Mouse (Mus musculus): ENCODE results near the gene Cep70. TPM values are rescaled to one million over a fixed set of nuclear protein-coding genes. Genes with fewer than 3 reads are reported as not detected.

Gene Cep70
- 53.6 and 54.9 TPM in 2 replicates for polyA plus RNA-seq (2016; fragmentation: Nextera tagmentation; extraction: Ambion mirVana)

GRCm38 (mm10) chr9:99243190-99243894 lies at the start of gene Cep70:
Gene Cep70, plus strand, starts transcription at chr9:99243367.
- Histone ChIP-seq H3K36me3 (peaks cover 3% of the 10 kb centered on the region; the same call in 1 of the 2 replicates), H3K9ac (peak within 1 kb of the TSS; percentile 74), H3K27me3 (replicated peaks) (no peaks in the 10 kb centered on the region), H3K4me3 (peak within 1 kb of the TSS; percentile 80), H3K27ac (peak within 1 kb of the TSS; percentile 62), H3K4me1 (no peaks in the 10 kb centered on the region), H3K4me2 (replicated peaks) (peak within 1 kb of the TSS; percentile 67), H3K9me3 (no peaks in the 10 kb centered on the region)
- WGBS, result under 1% methylated on average over 66 of the region's 66 CpGs
- peak; percentile 93 for ATAC-seq (ENCODE audit: low FRiP score, low read depth)

GRCm38 (mm10) chr9:99212643-99213042 lies 30.5 kb upstream of the Cep70 start:
- WGBS, result 85% methylated on average over 2 of the region's 2 CpGs
- no peak overlapping the region for H3K4me2 ChIP-seq (replicated peaks)
- H3K9me3 ChIP-seq, result no peaks in the 10 kb centered on the region
- H3K4me1 ChIP-seq, result no peaks in the 10 kb centered on the region
- H3K27ac ChIP-seq, result no peak overlapping the region
- H3K36me3 ChIP-seq, result no peaks in the 10 kb centered on the region
- no peak overlapping the region for H3K9ac ChIP-seq
- H3K27me3 ChIP-seq (replicated peaks), result no peaks in the 10 kb centered on the region
- no peak for ATAC-seq (ENCODE audit: low FRiP score, low read depth)
- H3K4me3 ChIP-seq, result no peak overlapping the region

GRCm38 (mm10) chr9:99216182-99216581 lies 27.0 kb upstream of the Cep70 start:
- Histone ChIP-seq H3K9me3 (no peaks in the 10 kb centered on the region), H3K4me1 (no peaks in the 10 kb centered on the region), H3K4me3 (no peak overlapping the region), H3K4me2 (replicated peaks) (no peak overlapping the region), H3K9ac (no peak overlapping the region), H3K27me3 (replicated peaks) (no peaks in the 10 kb centered on the region), H3K36me3 (no peaks in the 10 kb centered on the region), H3K27ac (no peak overlapping the region)
- ATAC-seq (ENCODE audit: low FRiP score, low read depth), result no peak
- 83% methylated on average over 2 of the region's 2 CpGs for WGBS

- no peak overlapping the region for H3K27ac ChIP-seq
- no peak overlapping the region for H3K9ac ChIP-seq
- no peaks in the 10 kb centered on the region for H3K9me3 ChIP-seq
- 23% methylated on average over 6 of the region's 6 CpGs for WGBS
- H3K4me2 ChIP-seq (replicated peaks), result no peak overlapping the region
- H3K36me3 ChIP-seq, result no peaks in the 10 kb centered on the region
- H3K4me3 ChIP-seq, result no peak overlapping the region
- no peaks in the 10 kb centered on the region for H3K27me3 ChIP-seq (replicated peaks)
- no peaks in the 10 kb centered on the region for H3K4me1 ChIP-seq
- ATAC-seq (ENCODE audit: low FRiP score, low read depth), result no peak
Observed at GRCm38 (mm10) chr9:99217999-99218719, 25.0 kb upstream of the Cep70 start.

GRCm38 (mm10) chr9:99221636-99222035 lies 21.5 kb upstream of the Cep70 start:
- WGBS, result 93% methylated on average over 4 of the region's 4 CpGs
- H3K4me3 ChIP-seq, result no peak overlapping the region

GRCm38 (mm10) chr9:99224583-99224982 lies 18.6 kb upstream of the Cep70 start:
- Histone ChIP-seq H3K4me1 (no peaks in the 10 kb centered on the region), H3K9me3 (no peaks in the 10 kb centered on the region), H3K4me3 (no peak overlapping the region), H3K36me3 (no peaks in the 10 kb centered on the region), H3K27ac (no peak overlapping the region), H3K9ac (no peak overlapping the region), H3K4me2 (replicated peaks) (no peak overlapping the region), H3K27me3 (replicated peaks) (no peaks in the 10 kb centered on the region)
- 74% methylated on average over 3 of the region's 3 CpGs for WGBS
- ATAC-seq (ENCODE audit: low FRiP score, low read depth), result no peak

More at GRCm38 (mm10) chr9:99221636-99222035, 21.5 kb upstream of the Cep70 start:
- H3K9me3 ChIP-seq, result no peaks in the 10 kb centered on the region
- H3K9ac ChIP-seq, result no peak overlapping the region
- H3K27ac ChIP-seq, result no peak overlapping the region
- no peaks in the 10 kb centered on the region for H3K36me3 ChIP-seq
- H3K4me1 ChIP-seq, result no peaks in the 10 kb centered on the region
- no peaks in the 10 kb centered on the region for H3K27me3 ChIP-seq (replicated peaks)
- H3K4me2 ChIP-seq (replicated peaks), result no peak overlapping the region
- no peak for ATAC-seq (ENCODE audit: low FRiP score, low read depth)

GRCm38 (mm10) chr9:99229450-99229849 lies 13.7 kb upstream of the Cep70 start:
- Histone ChIP-seq H3K4me1 (no peaks in the 10 kb centered on the region), H3K9ac (no peak overlapping the region), H3K4me2 (replicated peaks) (no peak overlapping the region), H3K27ac (no peak overlapping the region), H3K36me3 (no peaks in the 10 kb centered on the region), H3K9me3 (no peaks in the 10 kb centered on the region), H3K4me3 (no peak overlapping the region), H3K27me3 (replicated peaks) (no peaks in the 10 kb centered on the region)
- 91% methylated on average over 14 of the region's 14 CpGs for WGBS
- ATAC-seq (ENCODE audit: low FRiP score, low read depth), result no peak

- H3K4me3 ChIP-seq, result no peak within 1 kb of the TSS
- no peaks in the 10 kb centered on the region for H3K4me1 ChIP-seq
- 89% methylated on average over 14 of the region's 14 CpGs for WGBS
- no peaks in the 10 kb centered on the region for H3K9me3 ChIP-seq
- H3K27me3 ChIP-seq (replicated peaks), result no peaks in the 10 kb centered on the region
- H3K36me3 ChIP-seq, result no peaks in the 10 kb centered on the region
- H3K9ac ChIP-seq, result no peak within 1 kb of the TSS
- H3K4me2 ChIP-seq (replicated peaks), result no peak within 1 kb of the TSS
- no peak for ATAC-seq (ENCODE audit: low FRiP score, low read depth)
- H3K27ac ChIP-seq, result no peak within 1 kb of the TSS
Observed at GRCm38 (mm10) chr9:99237139-99237538, 6.0 kb upstream of the Cep70 start, which contains the start of gene Faiml. Gene Faiml, minus strand, starts transcription at chr9:99237239.

- Histone ChIP-seq H3K27ac (no peak overlapping the region), H3K9ac (no peak overlapping the region), H3K36me3 (no peaks in the 10 kb centered on the region), H3K9me3 (no peaks in the 10 kb centered on the region), H3K27me3 (replicated peaks) (no peaks in the 10 kb centered on the region), H3K4me2 (replicated peaks) (no peak overlapping the region), H3K4me1 (no peaks in the 10 kb centered on the region), H3K4me3 (no peak overlapping the region)
- no peak for ATAC-seq (ENCODE audit: low FRiP score, low read depth)
- 82% methylated on average over 10 of the region's 10 CpGs for WGBS
Observed at GRCm38 (mm10) chr9:99238276-99238675, 4.9 kb upstream of the Cep70 start.

- no peak overlapping the region for H3K9ac ChIP-seq
- ATAC-seq (ENCODE audit: low FRiP score, low read depth), result no peak
- H3K4me1 ChIP-seq, result no peaks in the 10 kb centered on the region
- no peak overlapping the region for H3K27ac ChIP-seq
- WGBS, result 82% methylated on average over 1 of the region's 1 CpGs
- no peaks in the 10 kb centered on the region for H3K27me3 ChIP-seq (replicated peaks)
- H3K4me3 ChIP-seq, result no peak overlapping the region
- H3K9me3 ChIP-seq, result no peaks in the 10 kb centered on the region
- no peak overlapping the region for H3K4me2 ChIP-seq (replicated peaks)
- H3K36me3 ChIP-seq, result no peaks in the 10 kb centered on the region
Observed at GRCm38 (mm10) chr9:99239256-99239655, 3.9 kb upstream of the Cep70 start.

GRCm38 (mm10) chr9:99240571-99240970 lies 2.6 kb upstream of the Cep70 start:
- no peak for ATAC-seq (ENCODE audit: low FRiP score, low read depth)
- H3K4me1 ChIP-seq, result no peaks in the 10 kb centered on the region
- H3K4me3 ChIP-seq, result no peak overlapping the region
- H3K4me2 ChIP-seq (replicated peaks), result no peak overlapping the region
- no peaks in the 10 kb centered on the region for H3K36me3 ChIP-seq
- H3K9ac ChIP-seq, result no peak overlapping the region
- no peak overlapping the region for H3K27ac ChIP-seq
- no peaks in the 10 kb centered on the region for H3K27me3 ChIP-seq (replicated peaks)
- no peaks in the 10 kb centered on the region for H3K9me3 ChIP-seq
- WGBS, result 83% methylated on average over 5 of the region's 5 CpGs

- Histone ChIP-seq H3K9ac (no peak overlapping the region), H3K4me2 (replicated peaks) (no peak overlapping the region), H3K27ac (no peak overlapping the region), H3K4me3 (no peak overlapping the region), H3K27me3 (replicated peaks) (no peaks in the 10 kb centered on the region), H3K9me3 (no peaks in the 10 kb centered on the region), H3K4me1 (no peaks in the 10 kb centered on the region), H3K36me3 (0 out of 2 replicates have a peak, but pooled peaks cover 3% of the 10 kb centered on the region)
- WGBS, result 4% methylated on average over 7 of the region's 7 CpGs
- no peak for ATAC-seq (ENCODE audit: low FRiP score, low read depth)
Observed at GRCm38 (mm10) chr9:99242035-99242434, 1.1 kb upstream of the Cep70 start.

Data from neural tube, embryonic 12.5 days (tissue).